Mouse (Mus musculus) embryonic fibroblast, embryonic 13.5 days (primary cell): ENCODE results near the gene Hoxa6. TPM values are rescaled to one million over a fixed set of nuclear protein-coding genes. Genes with fewer than 3 reads are reported as not detected.

Experiments used
- H3K27ac ChIP-seq: 2 replicates; pipeline ENCODE4 v1.5.1; 2012; ENCODE audit warnings: low read length, control low read depth, inconsistent platforms; ENCODE audit not compliant: insufficient read depth
- H3K4me1 ChIP-seq: 2 replicates; pipeline ENCODE4 v1.6.1; 2011; ENCODE audit warnings: low read length; ENCODE audit not compliant: control insufficient read depth, insufficient read depth
- H3K4me3 ChIP-seq: 2 replicates; pipeline ENCODE4 v1.5.1; 2011; ENCODE audit warnings: mild to moderate bottlenecking, control low read depth, low read length; ENCODE audit not compliant: insufficient read depth
- CTCF ChIP-seq: IDR thresholded peaks from 2 replicates; pipeline ENCODE4 v1.5.1; 2011; ENCODE audit warnings: mild to moderate bottlenecking, control low read depth, low read length, moderate library complexity, borderline replicate concordance; ENCODE audit not compliant: insufficient read depth
- POLR2A ChIP-seq: IDR thresholded peaks from 2 replicates; pipeline ENCODE4 v1.6.1; 2011; ENCODE audit warnings: low read depth, mild to moderate bottlenecking, control low read depth, low read length, moderate library complexity
- polyA plus RNA-seq: library from polyadenylated mRNA; stranded (reverse); fragments of >200 nt; gene quantifications from 2 replicates; pipeline ENCODE4 v1.2.4, GENCODE M21; 2011; ENCODE audit warnings: low read depth; ENCODE audit not compliant: missing spikeins, insufficient read length

Gene Hoxa6
- polyA plus RNA-seq, 1 experiment = 2.8 TPM

GRCm38 (mm10) chr6:52175864-52176263 is 32.7 kb downstream of the Hoxa6 start:
- Histone ChIP-seq H3K27ac (peak overlapping the region; percentile 81), H3K4me3 (peak overlapping the region; percentile 48), H3K4me1 (peaks cover 8% of the 10 kb centered on the region)
- TF ChIP-seq POLR2A (no peak), CTCF (no peak)

GRCm38 (mm10) chr6:52174968-52175751 is 33.4 kb downstream of the Hoxa6 start:
- peaks cover 8% of the 10 kb centered on the region for H3K4me1 ChIP-seq
- TF ChIP-seq POLR2A (no peak), CTCF (no peak)

DNA sequence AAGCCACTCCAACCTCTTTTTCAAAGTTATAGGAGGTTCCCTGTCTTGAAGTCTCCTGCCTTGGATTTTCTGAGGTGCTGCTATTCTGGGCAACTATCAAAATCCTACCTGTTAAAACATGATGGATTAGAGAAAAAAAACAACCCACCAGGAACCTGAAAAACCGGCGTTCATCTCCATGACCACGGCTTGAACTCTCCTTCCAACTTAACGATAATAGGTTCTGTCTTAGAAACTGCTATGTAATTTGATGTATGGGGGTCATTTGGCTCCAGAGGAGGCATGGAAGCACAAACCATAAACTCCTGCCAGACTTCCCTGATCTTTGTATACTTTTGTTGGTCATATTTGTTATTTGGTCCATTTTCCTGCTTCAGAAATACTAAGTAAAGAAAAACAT is 34.9 kb downstream of the Hoxa6 start:
- no peak overlapping the region for H3K4me3 ChIP-seq
- H3K4me1 ChIP-seq = peaks cover 8% of the 10 kb centered on the region
- no peak for TF ChIP-seq POLR2A
- TF ChIP-seq CTCF = no peak
- peak overlapping the region; percentile 90; the same call in 1 of the 2 replicates for H3K27ac ChIP-seq

More at GRCm38 (mm10) chr6:52174968-52175751, 33.4 kb downstream of the Hoxa6 start:
- Histone ChIP-seq H3K27ac (peak overlapping the region; percentile 39), H3K4me3 (peak overlapping the region; percentile 48)

DNA sequence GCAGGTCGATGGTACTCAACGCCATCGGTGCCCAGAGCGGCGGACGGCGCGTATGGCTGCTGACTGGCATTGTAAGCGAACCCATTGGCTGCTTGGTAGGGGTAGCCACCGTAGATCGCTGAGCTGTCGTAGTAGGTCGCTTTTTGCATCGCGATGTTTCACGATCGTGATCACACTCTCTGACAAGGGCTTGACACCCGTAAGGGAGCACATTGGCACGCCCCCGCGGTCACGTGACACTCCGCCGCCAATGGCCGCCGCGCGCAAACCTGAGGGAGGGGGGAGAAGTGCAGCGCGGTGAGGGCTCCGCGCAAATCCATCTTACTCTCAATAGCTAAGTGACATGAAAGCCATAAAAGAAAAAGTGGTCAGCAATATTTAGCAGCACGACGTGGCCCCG is 36.0 kb downstream of the Hoxa6 start:
- H3K4me1 ChIP-seq = peaks cover 8% of the 10 kb centered on the region
- peak overlapping the region; percentile 90; the same call in 1 of the 2 replicates for H3K27ac ChIP-seq
- peak overlapping the region; percentile 20 for H3K4me3 ChIP-seq
- TF ChIP-seq CTCF (no peak), POLR2A (peak; percentile 55)

DNA sequence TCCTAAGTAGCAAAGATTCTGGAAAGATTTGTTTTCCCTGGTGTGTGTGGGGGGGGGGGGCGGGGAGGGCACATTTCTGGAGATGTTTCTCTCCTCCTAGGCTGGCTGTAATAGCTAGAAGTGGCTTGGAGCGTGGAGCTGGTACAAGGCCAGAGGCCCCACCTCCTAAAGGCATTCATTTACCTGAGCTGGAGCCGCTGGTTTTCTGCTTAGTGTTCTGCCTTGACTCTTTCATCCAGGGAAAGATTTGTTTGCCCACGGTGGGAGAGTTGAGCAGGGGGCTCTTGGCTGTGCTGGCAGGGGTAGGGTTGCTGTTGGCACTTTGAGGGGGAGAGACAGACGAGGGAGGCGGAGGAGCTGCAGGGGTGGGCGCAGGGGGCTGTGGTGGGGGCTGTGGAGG is 36.6 kb downstream of the Hoxa6 start:
- H3K4me3 ChIP-seq = no peak overlapping the region
- peaks cover 8% of the 10 kb centered on the region for H3K4me1 ChIP-seq
- H3K27ac ChIP-seq = peak overlapping the region; percentile 66
- TF ChIP-seq CTCF (no peak), POLR2A (no peak)

DNA sequence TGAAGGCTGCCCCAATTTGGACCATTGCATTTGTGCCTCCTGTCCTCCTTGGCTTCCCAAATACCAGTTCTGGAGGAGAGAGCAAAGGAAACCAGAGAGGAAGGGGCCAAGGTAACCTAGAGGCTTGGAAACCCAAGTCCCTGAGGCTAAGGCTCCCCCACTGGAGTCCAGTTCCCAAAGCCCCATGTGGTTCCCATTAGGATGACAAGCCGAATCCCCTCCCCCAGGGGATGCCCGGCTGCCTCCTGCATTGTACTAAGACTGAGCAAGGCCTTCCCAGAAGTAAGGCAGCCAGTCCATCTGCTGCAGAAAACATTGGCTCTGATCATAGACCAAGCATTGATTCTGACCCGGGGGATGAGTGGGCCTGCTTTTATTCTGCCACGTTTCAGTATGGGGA is 37.2 kb downstream of the Hoxa6 start:
- Histone ChIP-seq H3K27ac (peak overlapping the region; percentile 66), H3K4me1 (peaks cover 8% of the 10 kb centered on the region), H3K4me3 (no peak overlapping the region)
- TF ChIP-seq POLR2A (no peak), CTCF (no peak)

GRCm38 (mm10) chr6:52170898-52171223 is 37.7 kb downstream of the Hoxa6 start:
- Histone ChIP-seq H3K4me3 (no peak overlapping the region), H3K27ac (peak overlapping the region; percentile 66), H3K4me1 (peaks cover 8% of the 10 kb centered on the region)
- no peak for TF ChIP-seq POLR2A
- no peak for TF ChIP-seq CTCF

DNA sequence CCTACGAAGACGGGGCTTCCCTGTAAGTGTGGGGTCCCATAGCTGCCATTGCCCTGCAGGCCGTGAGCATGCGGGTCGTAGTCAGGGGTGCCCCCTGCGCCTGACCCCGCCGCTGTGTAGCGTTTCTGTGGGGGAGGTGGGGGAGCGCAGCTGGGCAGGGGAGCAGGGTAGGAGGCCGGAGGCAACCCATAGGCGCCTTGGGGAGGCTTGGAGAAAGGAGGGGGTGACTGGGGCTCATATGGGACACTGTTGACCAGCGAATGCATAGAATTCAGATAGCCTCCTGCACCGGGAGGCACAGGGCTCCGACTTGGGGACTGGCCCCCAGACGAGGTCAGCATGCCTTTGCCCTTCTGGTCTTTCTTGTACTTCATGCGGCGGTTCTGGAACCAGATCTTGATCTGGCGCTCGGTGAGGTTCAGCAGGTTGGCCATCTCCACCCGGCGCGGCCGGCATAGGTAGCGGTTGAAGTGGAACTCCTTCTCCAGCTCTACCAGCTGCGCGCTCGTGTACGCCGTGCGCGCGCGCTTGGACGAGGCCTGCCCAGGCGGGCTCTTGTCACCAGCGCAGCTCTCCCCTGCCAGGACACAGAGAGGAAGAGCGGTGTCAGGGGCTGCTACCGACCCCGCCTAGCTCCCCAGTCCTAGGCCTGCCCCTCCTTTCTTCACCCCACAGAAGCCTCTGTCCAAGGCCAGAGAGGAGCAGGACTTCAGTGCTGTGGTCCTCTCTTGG is 38.2 kb downstream of the Hoxa6 start:
- Histone ChIP-seq H3K4me1 (peaks cover 8% of the 10 kb centered on the region), H3K27ac (peak overlapping the region; percentile 66), H3K4me3 (no peak overlapping the region)
- no peak for TF ChIP-seq CTCF
- TF ChIP-seq POLR2A = no peak

- no peak overlapping the region for H3K4me3 ChIP-seq
- peaks cover 8% of the 10 kb centered on the region for H3K4me1 ChIP-seq
- TF ChIP-seq POLR2A = no peak
- TF ChIP-seq CTCF = no peak
- peak overlapping the region; percentile 66; the same call in 1 of the 2 replicates for H3K27ac ChIP-seq
Measured at GRCm38 (mm10) chr6:52169499-52170165, 38.9 kb downstream of the Hoxa6 start.
